Mouse (Mus musculus) neural tube, postnatal 0 days (tissue): ENCODE results near the gene Oxct2a. TPM values are rescaled to one million over a fixed set of nuclear protein-coding genes. Genes with fewer than 3 reads are reported as not detected.

Experiments
- polyA plus RNA-seq: library from polyadenylated mRNA; unstranded; fragments of >200 nt; fragmentation: Nextera tagmentation; extraction: Ambion mirVana; gene quantifications from 2 replicates; pipeline ENCODE4 v1.2.1, GENCODE M21; 2015

Oxct2a gene
- 0.20 and 0.48 TPM in 2 replicates for polyA plus RNA-seq

GRCm38 (mm10) chr4:123323534-123323933, at the start of gene Oxct2a:
Gene Oxct2a (minus strand): TSS chr4:123323634.

DNA sequence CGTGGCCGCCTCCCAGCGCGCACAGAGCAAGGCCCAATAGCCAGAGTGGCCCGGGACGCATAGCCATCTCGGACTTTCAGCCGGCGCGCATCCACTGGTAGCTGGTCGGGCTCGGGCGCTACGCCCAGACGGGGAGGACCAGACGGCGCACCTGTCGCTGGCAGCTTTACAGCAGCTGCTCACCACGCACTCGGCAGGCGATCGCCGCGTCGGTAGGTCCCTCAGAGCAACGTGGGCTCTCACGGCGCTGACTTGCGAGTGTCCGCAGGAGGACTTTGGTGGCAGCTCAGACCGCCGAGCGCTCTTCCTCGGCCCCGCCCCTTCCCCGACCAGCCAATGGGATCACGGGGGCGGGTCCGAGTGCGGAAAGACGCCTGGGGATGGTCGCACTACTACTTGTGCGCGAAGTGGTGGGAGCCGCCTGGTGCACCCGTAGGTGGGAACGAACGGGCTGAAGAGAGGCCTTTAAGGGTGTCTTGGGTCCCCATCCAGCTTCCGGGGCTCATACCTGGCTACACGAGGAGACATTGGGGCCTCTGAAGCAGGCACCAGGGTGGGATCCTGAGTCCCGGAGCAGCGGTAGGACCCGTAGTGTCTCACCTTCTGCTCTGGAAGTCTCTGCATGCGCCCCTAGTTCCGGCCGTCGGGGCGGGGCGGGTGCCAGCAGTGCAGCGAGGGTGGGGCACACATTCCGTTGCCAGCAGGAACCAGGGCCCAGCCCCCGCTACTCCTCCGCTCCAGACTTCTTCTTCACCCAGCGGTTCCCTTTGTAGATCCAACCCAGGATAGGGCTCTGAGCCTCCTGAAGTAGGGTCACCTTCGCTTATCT, 19.4 kb upstream of the Oxct2a start, which contains the start of gene Bmp8a:
Bmp8a (minus strand) TSS at position 611 of the 829 bp plus-strand sequence.

Other genes starting within 250 kb of the Oxct2a start
- gene Bmp8b, start 218.5 kb downstream of the Oxct2a start, polyA plus RNA-seq, result 0.43 and 0.48 TPM in 2 replicates
- 1.0 and 1.2 TPM in 2 replicates for gene Oxct2b, start 207.4 kb downstream of the Oxct2a start, polyA plus RNA-seq
- 39.8 and 41.7 TPM in 2 replicates for gene Ppie, start 183.7 kb downstream of the Oxct2a start, polyA plus RNA-seq
- 62.2 and 66.7 TPM in 2 replicates for gene Hpcal4, start 140.4 kb downstream of the Oxct2a start, polyA plus RNA-seq
- gene Nt5c1a, start 122.1 kb downstream of the Oxct2a start, polyA plus RNA-seq, result 0.43 and 0.62 TPM in 2 replicates
- gene Heyl, start 90.1 kb downstream of the Oxct2a start, polyA plus RNA-seq, result 4.1 and 4.3 TPM in 2 replicates
- gene Pabpc4, start 61.3 kb downstream of the Oxct2a start, polyA plus RNA-seq, result 20.4 and 22.7 TPM in 2 replicates
- 0.15 and 0.45 TPM in 2 replicates for gene Bmp8a, start 19.6 kb upstream of the Oxct2a start, polyA plus RNA-seq